Mouse (Mus musculus): ENCODE measurements around the gene Cdc14b.

DNA sequence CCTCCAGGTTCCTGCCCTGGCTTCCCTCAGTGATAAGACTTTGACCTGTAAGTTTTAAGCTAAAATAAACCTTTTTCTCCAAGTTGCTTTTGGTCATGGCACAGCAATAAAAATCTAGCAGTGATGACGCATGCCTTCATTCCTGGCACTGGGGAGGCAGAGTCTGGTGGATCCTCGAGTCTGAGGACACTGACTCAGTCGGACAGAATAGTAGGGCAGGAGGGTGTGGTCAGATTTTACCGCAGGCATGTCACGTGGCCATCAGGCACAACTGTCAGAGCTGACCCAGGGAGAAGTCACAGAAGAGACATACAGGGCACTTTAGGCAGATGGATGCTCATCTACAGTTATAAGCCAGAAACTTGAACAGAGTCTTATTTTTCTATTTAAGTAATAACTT is 22.9 kb downstream of the Cdc14b start:
- no peak for TF ChIP-seq CTCF (conservative IDR thresholded peaks at IDR 0.05; ENCODE audit: low read length)
- no peak for TF ChIP-seq POU5F1 (IDR thresholded peaks at IDR 0.05; ENCODE audit: borderline replicate concordance, low read length)
